Mouse (Mus musculus) MEL (cell line): Measurements from ENCODE around the gene Gga3. TPM values are rescaled to one million over a fixed set of nuclear protein-coding genes. Genes with fewer than 3 reads are reported as not detected.

Experiments used
- DNase-seq: peaks from one replicate; pipeline ENCODE4 v3.0.0; 2011; ENCODE audit warnings: low read depth, low spot score
- H3K27ac ChIP-seq: 2 replicates; pipeline ENCODE4 v1.5.1; 2012; ENCODE audit warnings: low read depth, mild to moderate bottlenecking, control low read depth, low read length, moderate library complexity; ENCODE audit not compliant: control insufficient read depth
- H3K27me3 ChIP-seq, 2 experiments: fragments of 150-350 bp in 1 of 2; sonication (generic) in 1 of 2; 2 replicates each; pipeline ENCODE4 v1.6.1; 2012; ENCODE audit warnings: low read length in 2 of 2, mild to moderate bottlenecking in 2 of 2, improper control_type of control experiment in 1 of 2, moderate library complexity in 1 of 2; ENCODE audit not compliant: insufficient read depth in 2 of 2, control insufficient read depth in 1 of 2
- H3K36me3 ChIP-seq, 2 experiments: 2 replicates each; pipeline ENCODE4 v1.6.1; 2012 to 2014; ENCODE audit warnings: low read length in 2 of 2, improper control_type of control experiment in 1 of 2, inconsistent platforms in 1 of 2, mild to moderate bottlenecking in 1 of 2; ENCODE audit not compliant: insufficient read depth in 2 of 2, control insufficient read depth in 1 of 2
- H3K4me1 ChIP-seq, 2 experiments: fragments of 150-350 bp in 1 of 2; sonication (generic) in 1 of 2; 2 replicates each; pipeline ENCODE4 v1.6.1; 2012; ENCODE audit warnings: low read length in 2 of 2, improper control_type of control experiment in 1 of 2, mild to moderate bottlenecking in 1 of 2; ENCODE audit not compliant: insufficient read depth in 2 of 2, control insufficient read depth in 1 of 2
- H3K4me3 ChIP-seq, 2 experiments: fragments of 150-350 bp in 1 of 2; sonication (generic) in 1 of 2; 2 replicates each; pipeline ENCODE4 v1.5.1; 2012; ENCODE audit warnings: low read depth in 2 of 2, low read length in 2 of 2, mild to moderate bottlenecking in 2 of 2, moderate library complexity in 2 of 2, control low read depth in 1 of 2, improper control_type of control experiment in 1 of 2; ENCODE audit not compliant: control insufficient read depth in 1 of 2, insufficient read depth in 1 of 2
- H3K79me2 ChIP-seq: 2 replicates; pipeline ENCODE4 v1.6.1; 2012; ENCODE audit warnings: mild to moderate bottlenecking, low read length, moderate library complexity; ENCODE audit not compliant: control insufficient read depth, poor library complexity, insufficient read depth
- H3K9ac ChIP-seq: 2 replicates; pipeline ENCODE4 v1.6.1; 2012; ENCODE audit warnings: low read depth, mild to moderate bottlenecking, control low read depth, low read length, moderate library complexity; ENCODE audit not compliant: control insufficient read depth, poor library complexity, severe bottlenecking
- H3K9me3 ChIP-seq: fragments of 150-350 bp; sonication (generic); replicated peaks from 2 replicates; pipeline ENCODE4 v1.6.1; 2012; ENCODE audit warnings: mild to moderate bottlenecking, low read length, improper control_type of control experiment, moderate library complexity; ENCODE audit not compliant: insufficient read depth
- BHLHE40 ChIP-seq: IDR thresholded peaks from 2 replicates; pipeline ENCODE4 v1.6.1; 2012; ENCODE audit warnings: low read depth, mild to moderate bottlenecking, inconsistent platforms, low read length, improper control_type of control experiment, borderline replicate concordance
- CHD1 ChIP-seq: IDR thresholded peaks from 2 replicates; pipeline ENCODE4 v1.6.1; 2012; ENCODE audit warnings: low read depth, mild to moderate bottlenecking, inconsistent platforms, low read length, improper control_type of control experiment
- CHD2 ChIP-seq: IDR thresholded peaks from 2 replicates; pipeline ENCODE4 v1.6.1; 2011; ENCODE audit warnings: low read length, improper control_type of control experiment
- CTCF ChIP-seq, 3 experiments: IDR thresholded peaks in 2 of 3; conservative IDR thresholded peaks in 1 of 3; 2 replicates each; pipeline ENCODE4 v1.5.1; 2011 to 2012; ENCODE audit warnings: low read length in 3 of 3, low read depth in 2 of 3, mild to moderate bottlenecking in 2 of 3, improper control_type of control experiment in 1 of 3, inconsistent platforms in 1 of 3, mixed read lengths in 1 of 3, moderate library complexity in 1 of 3; ENCODE audit not compliant: control insufficient read depth in 1 of 3, insufficient read depth in 1 of 3, poor library complexity in 1 of 3, severe bottlenecking in 1 of 3
- E2F4 ChIP-seq: IDR thresholded peaks from 2 replicates; pipeline ENCODE4 v1.6.1; 2011; ENCODE audit warnings: low read depth, low read length, improper control_type of control experiment, borderline replicate concordance
- ELF1 ChIP-seq: IDR thresholded peaks from 2 replicates; pipeline ENCODE4 v1.6.1; 2014; ENCODE audit warnings: low read depth, mild to moderate bottlenecking, inconsistent platforms, low read length, improper control_type of control experiment, moderate library complexity
- EP300 ChIP-seq, 2 experiments: IDR thresholded peaks; 2 replicates each; pipeline ENCODE4 v1.6.1; 2011; ENCODE audit warnings: improper control_type of control experiment in 2 of 2, low read length in 2 of 2, low read depth in 1 of 2, mild to moderate bottlenecking in 1 of 2
- GABPA ChIP-seq: IDR thresholded peaks from 2 replicates; pipeline ENCODE4 v1.6.1; 2012; ENCODE audit warnings: low read depth, mild to moderate bottlenecking, inconsistent platforms, low read length, improper control_type of control experiment, moderate library complexity
- GATA1 ChIP-seq: IDR thresholded peaks from 2 replicates; pipeline ENCODE4 v1.6.1; 2011; ENCODE audit warnings: low read depth, low read length, improper control_type of control experiment
- JUND ChIP-seq: IDR thresholded peaks from 2 replicates; pipeline ENCODE4 v1.6.1; 2011; ENCODE audit warnings: low read depth, mild to moderate bottlenecking, improper control_type of control experiment, low read length
- KAT2A ChIP-seq: conservative IDR thresholded peaks from 2 replicates; pipeline ENCODE4 v1.6.1; 2012; ENCODE audit warnings: low read depth, low read length, improper control_type of control experiment, inconsistent platforms
- MAFK ChIP-seq: IDR thresholded peaks from 2 replicates; pipeline ENCODE4 v1.6.1; 2011; ENCODE audit warnings: low read depth, mild to moderate bottlenecking, low read length, improper control_type of control experiment, borderline replicate concordance
- MAX ChIP-seq: IDR thresholded peaks from 2 replicates; pipeline ENCODE4 v1.6.1; 2011; ENCODE audit warnings: low read length, improper control_type of control experiment
- MAZ ChIP-seq: IDR thresholded peaks from 2 replicates; pipeline ENCODE4 v1.6.1; 2012; ENCODE audit warnings: low read depth, mild to moderate bottlenecking, inconsistent platforms, low read length, improper control_type of control experiment
- MEF2A ChIP-seq: IDR thresholded peaks from 2 replicates; pipeline ENCODE4 v1.6.1; 2014; ENCODE audit warnings: low read depth, mild to moderate bottlenecking, inconsistent platforms, low read length, improper control_type of control experiment; ENCODE audit not compliant: poor library complexity, insufficient replicate concordance, severe bottlenecking; ENCODE audit errors: extremely low read depth
- MXI1 ChIP-seq: IDR thresholded peaks from 2 replicates; pipeline ENCODE4 v1.6.1; 2011; ENCODE audit warnings: mild to moderate bottlenecking, low read depth, low read length, improper control_type of control experiment
- MYB ChIP-seq: IDR thresholded peaks from 2 replicates; pipeline ENCODE4 v1.6.1; 2011; ENCODE audit warnings: mild to moderate bottlenecking, low read depth, low read length, improper control_type of control experiment
- NELFE ChIP-seq: IDR thresholded peaks from 2 replicates; pipeline ENCODE4 v1.6.1; 2011; ENCODE audit warnings: low read depth, low read length, improper control_type of control experiment
- NRF1 ChIP-seq: IDR thresholded peaks from 2 replicates; pipeline ENCODE4 v1.6.1; 2014; ENCODE audit warnings: low read depth, mild to moderate bottlenecking, inconsistent platforms, low read length, improper control_type of control experiment, moderate library complexity; ENCODE audit not compliant: poor library complexity, insufficient read depth, severe bottlenecking
- POLR2A ChIP-seq, 2 experiments: IDR thresholded peaks; 2 replicates each; pipeline ENCODE4 v1.6.1; 2011 to 2012; ENCODE audit warnings: low read length in 2 of 2, mild to moderate bottlenecking in 2 of 2, control low read depth in 1 of 2, improper control_type of control experiment in 1 of 2, low read depth in 1 of 2, moderate library complexity in 1 of 2; ENCODE audit not compliant: control insufficient read depth in 1 of 2, insufficient read depth in 1 of 2, poor library complexity in 1 of 2
- POLR2AphosphoS5 ChIP-seq: IDR thresholded peaks from 2 replicates; pipeline ENCODE4 v1.6.1; 2012; ENCODE audit warnings: low read depth, borderline replicate concordance, mild to moderate bottlenecking, inconsistent platforms, low read length, moderate library complexity, mixed read lengths
- RAD21 ChIP-seq: IDR thresholded peaks from 2 replicates; pipeline ENCODE4 v1.6.1; 2011; ENCODE audit warnings: mild to moderate bottlenecking, low read depth, low read length, improper control_type of control experiment
- RCOR1 ChIP-seq: IDR thresholded peaks from 2 replicates; pipeline ENCODE4 v1.6.1; 2012; ENCODE audit warnings: low read depth, mild to moderate bottlenecking, inconsistent platforms, low read length, improper control_type of control experiment
- SMC3 ChIP-seq: IDR thresholded peaks from 2 replicates; pipeline ENCODE4 v1.6.1; 2011; ENCODE audit warnings: low read depth, low read length, improper control_type of control experiment
- TAL1 ChIP-seq: IDR thresholded peaks from 2 replicates; pipeline ENCODE4 v1.6.1; 2012; ENCODE audit warnings: mild to moderate bottlenecking, inconsistent platforms, low read length, moderate library complexity, mixed read lengths
- TCF12 ChIP-seq: IDR thresholded peaks from 2 replicates; pipeline ENCODE4 v1.6.1; 2014; ENCODE audit warnings: low read depth, mild to moderate bottlenecking, inconsistent platforms, low read length, improper control_type of control experiment, moderate library complexity
- UBTF ChIP-seq: IDR thresholded peaks from 2 replicates; pipeline ENCODE4 v1.6.1; 2012; ENCODE audit warnings: low read depth, mild to moderate bottlenecking, inconsistent platforms, low read length, improper control_type of control experiment, moderate library complexity, borderline replicate concordance; ENCODE audit not compliant: insufficient read depth
- USF1 ChIP-seq: IDR thresholded peaks from 2 replicates; pipeline ENCODE4 v1.6.1; 2014; ENCODE audit warnings: low read depth, mild to moderate bottlenecking, inconsistent platforms, low read length, improper control_type of control experiment, moderate library complexity
- ZC3H11A ChIP-seq: IDR thresholded peaks from 2 replicates; pipeline ENCODE4 v1.6.1; 2012; ENCODE audit warnings: low read depth, mild to moderate bottlenecking, inconsistent platforms, low read length, improper control_type of control experiment
- ZNF384 ChIP-seq: IDR thresholded peaks from 2 replicates; pipeline ENCODE4 v1.6.1; 2012; ENCODE audit warnings: low read depth, mild to moderate bottlenecking, inconsistent platforms, low read length, improper control_type of control experiment
- polyA plus RNA-seq, 2 experiments: library from polyadenylated mRNA; stranded (reverse) in 1 of 2; unstranded in 1 of 2; fragments of >175 nt in 1 of 2; fragments of >200 nt in 1 of 2; gene quantifications; 2 replicates each; pipeline versions ENCODE4 v1.2.1 to v1.2.4; 2012; ENCODE audit warnings: low replicate concordance in 2 of 2, low read depth in 1 of 2; ENCODE audit not compliant: insufficient read length in 2 of 2, insufficient read depth in 1 of 2, missing spikeins in 1 of 2
- total RNA-seq: library from RNA; depleted of rRNA; stranded (reverse); fragments of 300-350 nt; gene quantifications from 2 replicates; pipeline ENCODE4 v1.2.3, GENCODE M21; 2012

Gene Gga3
- total and polyA plus RNA-seq, 3 experiments = 28.6 to 59.9 TPM; not detected in 1

DNA sequence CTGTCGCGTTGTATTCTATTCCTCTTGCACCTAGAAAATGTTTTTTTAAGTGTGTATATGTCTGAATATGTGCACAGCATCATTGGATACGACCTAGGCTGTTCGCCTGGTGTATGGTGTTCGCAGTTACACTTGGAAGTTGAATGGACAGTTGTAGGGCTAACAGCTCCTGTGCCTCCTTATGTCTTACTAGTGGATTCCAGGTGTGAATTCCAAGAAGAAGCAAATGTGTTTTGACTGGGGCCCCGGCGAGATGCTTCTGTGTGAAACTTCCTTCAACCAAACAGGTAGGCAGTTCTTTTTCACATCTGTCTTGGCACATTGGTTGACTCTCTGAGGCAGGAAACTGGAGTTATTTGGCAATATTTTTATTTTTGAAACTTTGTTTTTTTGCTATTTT, 38.9 kb downstream of the Gga3 start:
- Histone ChIP-seq H3K4me1 (peaks cover 0 to 12% of the 10 kb centered on the region in 2 experiments; a peak in 2 of 4 replicates), H3K9ac (peak overlapping the region; percentile 76), H3K36me3 (peaks cover 16 to 19% of the 10 kb centered on the region in 2 experiments), H3K27ac (peak overlapping the region; percentile 50), H3K27me3 (no peaks in the 10 kb centered on the region), H3K4me3 (peak overlapping the region; percentile 71 to 75), H3K9me3 (no peaks in the 10 kb centered on the region), H3K79me2 (peaks cover 36% of the 10 kb centered on the region)
- TF ChIP-seq MEF2A = no peak
- no peak for TF ChIP-seq MAFK
- TF ChIP-seq SMC3 = no peak
- no peak for TF ChIP-seq RCOR1
- TF ChIP-seq ELF1 = no peak
- no peak for TF ChIP-seq KAT2A
- no peak for TF ChIP-seq RAD21
- 0 out of 2 replicates have a peak, but pooled peaks have one; percentile 50 for TF ChIP-seq CHD1
- DNase-seq = peak; percentile 59

GRCm38 (mm10) chr11:115564064-115564809, 39.6 kb downstream of the Gga3 start, which contains the start of gene Nup85:
Gene Nup85 (plus strand): TSS chr11:115564434.
- H3K27ac ChIP-seq = peak within 1 kb of the TSS; percentile 86
- peak within 1 kb of the TSS; percentile 76 for H3K9ac ChIP-seq
- no peaks in the 10 kb centered on the region for H3K27me3 ChIP-seq
- peaks cover 0 to 12% of the 10 kb centered on the region in 2 experiments; a peak in 2 of 4 replicates for H3K4me1 ChIP-seq
- H3K9me3 ChIP-seq = no peaks in the 10 kb centered on the region
- peaks cover 15 to 16% of the 10 kb centered on the region in 2 experiments for H3K36me3 ChIP-seq
- DNase-seq = peak; percentile 100
- peaks cover 29% of the 10 kb centered on the region for H3K79me2 ChIP-seq
- H3K4me3 ChIP-seq = peak within 1 kb of the TSS; percentile 71 to 75
- TF ChIP-seq CTCF (IDR thresholded peaks at IDR 0.05 in 2 of 3, conservative IDR thresholded peaks at IDR 0.05 in 1 of 3; ENCODE audit: control insufficient read depth in 1 of 3, insufficient read depth in 1 of 3, low read depth in 2 of 3, low read length in 3 of 3, poor library complexity in 1 of 3, severe bottlenecking in 1 of 3) = peak in 1 of 3 experiments; percentile 35; a peak in 2 of 6 replicates
- no peak for TF ChIP-seq GABPA
- TF ChIP-seq ZC3H11A = no peak
- no peak for TF ChIP-seq TCF12
- peak; percentile 80 for TF ChIP-seq GATA1
- no peak; the same call in 1 of the 2 replicates for TF ChIP-seq MAZ
- no peak for TF ChIP-seq USF1
- TF ChIP-seq NRF1 = peak; percentile 87
- TF ChIP-seq POLR2AphosphoS5 = peak; percentile 30; the same call in 1 of the 2 replicates
- TF ChIP-seq E2F4 = peak; percentile 98
- TF ChIP-seq KAT2A = peak; percentile 71; the same call in 1 of the 2 replicates
- TF ChIP-seq ZNF384 = no peak
- TF ChIP-seq TAL1 = no peak
- 0 out of 2 replicates have a peak, but pooled peaks have one; percentile 73 for TF ChIP-seq UBTF
- TF ChIP-seq BHLHE40 = no peak
- TF ChIP-seq MYB = no peak
- peak; percentile 99 for TF ChIP-seq MAX
- peak; percentile 78 for TF ChIP-seq NELFE
- TF ChIP-seq MXI1 = peak; percentile 94
- no peak for TF ChIP-seq SMC3
- TF ChIP-seq CHD2 = no peak
- TF ChIP-seq POLR2A (IDR thresholded peaks at IDR 0.05; ENCODE audit: control insufficient read depth in 1 of 2, insufficient read depth in 1 of 2, low read depth in 1 of 2, low read length in 2 of 2, poor library complexity in 1 of 2) = peak; percentile 97 to 98
- TF ChIP-seq ELF1 = no peak
- TF ChIP-seq JUND = no peak
- no peak for TF ChIP-seq EP300 (IDR thresholded peaks at IDR 0.05; ENCODE audit: low read depth in 1 of 2, low read length in 2 of 2)
